ENCODE assay signal across 20 mouse cellular contexts in genomic region chr10:37132671-37133070, GRCm38 (mm10). TPM values are rescaled to one million over a fixed set of nuclear protein-coding genes. Genes with fewer than 3 reads are reported as not detected.
A peak's percentile ranks its signal among the peaks of the same experiment; 100 is the strongest.
DNase-seq lines count a peak whose midpoint lies in the region; ATAC-seq and TF ChIP-seq lines count a peak whose summit lies in the region.
"Had no signal": no experiment of that assay in that cellular context is flagged by ENCODE, and none has a peak within 500 bp of the region (broad histone marks: within the 10 kb centered on the region; RNA-seq: fewer than 3 reads in every experiment).

No protein-coding gene starts in this region.

- WGBS in forebrain, embryonic 14.5 days: 93% methylated on average over 4 of the region's 4 CpGs
- 90% methylated on average over 4 of the region's 4 CpGs for WGBS in forebrain, embryonic 15.5 days
- WGBS in midbrain, embryonic 10.5 days: 95% methylated on average over 4 of the region's 4 CpGs
- 89% methylated on average over 4 of the region's 4 CpGs for WGBS in midbrain, postnatal 0 days

- TF ChIP-seq POLR2A in embryonic fibroblast, embryonic 13.5 days (IDR thresholded peaks at IDR 0.05; ENCODE audit: low read depth, low read length): peak; percentile 22; the same call in 1 of the 2 replicates

- no peaks in the 10 kb centered on the region for H3K9me3 ChIP-seq in forebrain, embryonic 14.5 days (replicated peaks; ENCODE audit: control insufficient read depth, low read length)
- no peaks in the 10 kb centered on the region for H3K9me3 ChIP-seq in forebrain, embryonic 15.5 days
- H3K9me3 ChIP-seq in midbrain, embryonic 10.5 days (replicated peaks): no peaks in the 10 kb centered on the region
- no peaks in the 10 kb centered on the region for H3K9me3 ChIP-seq in midbrain, postnatal 0 days (ENCODE audit: low read length)
- H3K9me3 ChIP-seq: embryonic facial prominence, embryonic 12.5 days; forebrain, embryonic 12.5 days; heart, embryonic 12.5 days had no signal

- H3K27ac ChIP-seq in forebrain, embryonic 14.5 days (ENCODE audit: low read depth, low read length): no peak overlapping the region
- H3K27ac ChIP-seq in forebrain, embryonic 15.5 days (replicated peaks): no peak overlapping the region
- H3K27ac ChIP-seq in midbrain, embryonic 10.5 days (replicated peaks): no peak overlapping the region
- H3K27ac ChIP-seq in midbrain, postnatal 0 days (ENCODE audit: low read depth, low read length): no peak overlapping the region
- 0 out of 2 replicates have a peak overlapping the region, but pooled peaks have one; percentile 31 for H3K27ac ChIP-seq in embryonic fibroblast, embryonic 13.5 days (ENCODE audit: insufficient read depth, low read length)
- H3K27ac ChIP-seq: embryonic facial prominence, embryonic 12.5 days; forebrain, embryonic 12.5 days; gastrocnemius, adult 2 months; hindbrain, embryonic 14.5 days had no signal

- no peak for ATAC-seq in forebrain, embryonic 14.5 days
- ATAC-seq in forebrain, embryonic 15.5 days (replicated peaks): no peak
- ATAC-seq in midbrain, postnatal 0 days (ENCODE audit: low FRiP score): no peak
- ATAC-seq: inflammation-experienced regulatory T-cells, adult 6 months; intestine, postnatal 0 days had no signal

- H3K4me3 ChIP-seq in forebrain, embryonic 14.5 days (ENCODE audit: low read depth, low read length): no peak overlapping the region
- H3K4me3 ChIP-seq in forebrain, embryonic 15.5 days: no peak overlapping the region
- no peak overlapping the region for H3K4me3 ChIP-seq in midbrain, embryonic 10.5 days
- H3K4me3 ChIP-seq in midbrain, postnatal 0 days (ENCODE audit: low read depth, low read length): no peak overlapping the region
- no peak overlapping the region for H3K4me3 ChIP-seq in embryonic fibroblast, embryonic 13.5 days (ENCODE audit: insufficient read depth, low read length)
- H3K4me3 ChIP-seq: embryonic facial prominence, embryonic 12.5 days; forebrain, embryonic 12.5 days; heart, embryonic 12.5 days had no signal

- H3K4me1 ChIP-seq in forebrain, embryonic 14.5 days (ENCODE audit: control insufficient read depth, insufficient read depth, low read length): peaks cover 11% of the 10 kb centered on the region
- H3K4me1 ChIP-seq in forebrain, embryonic 15.5 days: peaks cover 23% of the 10 kb centered on the region
- peaks cover 12% of the 10 kb centered on the region for H3K4me1 ChIP-seq in midbrain, embryonic 10.5 days
- H3K4me1 ChIP-seq in midbrain, postnatal 0 days (ENCODE audit: insufficient read depth, low read length): peaks cover 3% of the 10 kb centered on the region; the same call in 1 of the 2 replicates
- no peaks in the 10 kb centered on the region for H3K4me1 ChIP-seq in embryonic fibroblast, embryonic 13.5 days (ENCODE audit: control insufficient read depth, insufficient read depth, low read length)
- H3K4me1 ChIP-seq: heart, embryonic 12.5 days had no signal

- H3K4me2 ChIP-seq in forebrain, embryonic 14.5 days (ENCODE audit: low read length): no peak overlapping the region
- no peak overlapping the region for H3K4me2 ChIP-seq in forebrain, embryonic 15.5 days (replicated peaks)
- no peak overlapping the region; the same call in 1 of the 2 replicates for H3K4me2 ChIP-seq in midbrain, postnatal 0 days (ENCODE audit: low read depth, low read length, poor library complexity, severe bottlenecking)
- H3K4me2 ChIP-seq: embryonic facial prominence, embryonic 12.5 days; forebrain, embryonic 12.5 days; heart, embryonic 12.5 days had no signal

- no peak for TF ChIP-seq CTCF in midbrain, postnatal 0 days (IDR thresholded peaks at IDR 0.05)
- no peak for TF ChIP-seq CTCF in embryonic fibroblast, embryonic 13.5 days (IDR thresholded peaks at IDR 0.05; ENCODE audit: borderline replicate concordance, insufficient read depth, low read length)

- no peak overlapping the region for H3K9ac ChIP-seq in forebrain, embryonic 14.5 days (ENCODE audit: low read length)
- H3K9ac ChIP-seq in forebrain, embryonic 15.5 days (replicated peaks): no peak overlapping the region
- H3K9ac ChIP-seq in midbrain, postnatal 0 days (replicated peaks; ENCODE audit: low read length, poor library complexity, severe bottlenecking): no peak overlapping the region
- H3K9ac ChIP-seq: embryonic facial prominence, embryonic 12.5 days; forebrain, embryonic 12.5 days; heart, embryonic 12.5 days; hindbrain, embryonic 14.5 days had no signal

- H3K27me3 ChIP-seq in forebrain, embryonic 14.5 days (replicated peaks; ENCODE audit: control insufficient read depth, insufficient read depth, low read length): no peaks in the 10 kb centered on the region
- H3K27me3 ChIP-seq in forebrain, embryonic 15.5 days: no peaks in the 10 kb centered on the region
- H3K27me3 ChIP-seq in midbrain, embryonic 10.5 days (ENCODE audit: low read depth, poor library complexity, severe bottlenecking): no peaks in the 10 kb centered on the region
- H3K27me3 ChIP-seq in midbrain, postnatal 0 days (ENCODE audit: insufficient read depth, low read length): no peaks in the 10 kb centered on the region
- H3K27me3 ChIP-seq: embryonic facial prominence, embryonic 12.5 days; forebrain, embryonic 12.5 days; heart, embryonic 12.5 days had no signal

- DNase-seq in forebrain, embryonic 14.5 days (ENCODE audit: low spot score): peak; percentile 6
- peak; percentile 17 for DNase-seq in midbrain, embryonic 10.5 days (ENCODE audit: low spot score)
- no peak for DNase-seq in midbrain, postnatal 0 days (ENCODE audit: low spot score)
- peak; percentile 9 for DNase-seq in 3T3-L1 (ENCODE audit: low read depth, low spot score)
- DNase-seq in kidney, adult 18-20 months: no peak
- DNase-seq: adrenal gland, adult 8-10 months; adrenal gland, postnatal 36 days; cerebellum, adult 11-12 months; cerebellum, adult 9-10 months; cerebellum, postnatal 25 days; gastrocnemius, adult 2 months; gastrocnemius, postnatal 25 days had no signal

- peaks cover 36% of the 10 kb centered on the region for H3K36me3 ChIP-seq in forebrain, embryonic 14.5 days (ENCODE audit: control insufficient read depth, insufficient read depth, low read length)
- H3K36me3 ChIP-seq in forebrain, embryonic 15.5 days: peaks cover 25% of the 10 kb centered on the region
- peaks cover 51% of the 10 kb centered on the region for H3K36me3 ChIP-seq in midbrain, embryonic 10.5 days
- H3K36me3 ChIP-seq in midbrain, postnatal 0 days (ENCODE audit: insufficient read depth, low read length): peaks cover 7% of the 10 kb centered on the region; the same call in 1 of the 2 replicates

RNA-seq across cellular contexts. Expression of gene Marcks, which starts 6.0 kb away (rescaled TPM):
- 319 and 350 TPM in 2 replicates for polyA plus RNA-seq in forebrain, embryonic 14.5 days (2014; fragmentation: Nextera tagmentation; extraction: Ambion mirVana)
- polyA plus RNA-seq in forebrain, embryonic 15.5 days (2015; fragmentation: Nextera tagmentation; extraction: Ambion mirVana): 214 and 227 TPM in 2 replicates
- polyA plus RNA-seq in midbrain, embryonic 10.5 days (2016; fragmentation: Nextera tagmentation; extraction: Ambion mirVana): 169 and 200 TPM in 2 replicates
- 488 and 535 TPM in 2 replicates for total RNA-seq in midbrain, postnatal 0 days (2014; rRNA removed)
- 230 and 265 TPM in 2 replicates for polyA plus RNA-seq in midbrain, postnatal 0 days (2015; fragmentation: Nextera tagmentation; extraction: Ambion mirVana)
- 291 and 633 TPM in 2 replicates for polyA plus RNA-seq in embryonic fibroblast, embryonic 13.5 days (2011; ENCODE audit: insufficient read length, low read depth, missing spikeins)

Comparison
In these comparisons a context has a peak if more than half of its experiments do, and no peak if none do; other contexts are left out.
1. DNase-seq: peak in forebrain, embryonic 14.5 days (single experiment), midbrain, embryonic 10.5 days (single experiment) and 3T3-L1 (single experiment); none in midbrain, postnatal 0 days (single experiment) and kidney, adult 18-20 months (single experiment).